Mouse (Mus musculus) intestine, embryonic 14.5 days (tissue): ENCODE results near the gene Gdpd1. TPM values are rescaled to one million over a fixed set of nuclear protein-coding genes. Genes with fewer than 3 reads are reported as not detected.
"Not testable (repeated sequence)": the region's sequence is repeated elsewhere in the genome, so short reads cannot be mapped to it uniquely, and the experiment has no call there.

Source experiments
- ATAC-seq: fragments of 200-750 bp; cut with Nextera tagmentation; replicated peaks from 2 replicates; pipeline ENCODE4 v1.8.0; 2017; ENCODE audit warnings: low read depth, moderate number of reproducible peaks, moderate TSS enrichment, moderate library complexity; ENCODE audit not compliant: low FRiP score, low TSS enrichment
- DNase-seq: peaks from one replicate; pipeline ENCODE4 v3.0.0-alpha.2; 2018; ENCODE audit warnings: low spot score
- H3K27ac ChIP-seq: fragments of 300-500 bp; sonication (generic); 2 replicates; pipeline ENCODE4 v1.5.1; 2014; ENCODE audit warnings: low read depth, mild to moderate bottlenecking, control low read depth
- H3K27me3 ChIP-seq: fragments of 300-500 bp; sonication (generic); replicated peaks from 2 replicates; pipeline ENCODE4 v1.6.1; 2014; ENCODE audit warnings: low read length, control low read depth; ENCODE audit not compliant: control insufficient read depth, insufficient read depth
- H3K36me3 ChIP-seq: fragments of 300-500 bp; sonication (generic); 2 replicates; pipeline ENCODE4 v1.6.1; 2014; ENCODE audit warnings: low read length, control low read depth; ENCODE audit not compliant: control insufficient read depth, insufficient read depth
- H3K4me1 ChIP-seq: fragments of 300-500 bp; sonication (generic); replicated peaks from 2 replicates; pipeline ENCODE4 v1.6.1; 2014; ENCODE audit warnings: low read length, control low read depth, mixed read lengths; ENCODE audit not compliant: control insufficient read depth, insufficient read depth
- H3K4me2 ChIP-seq: fragments of 300-500 bp; sonication (generic); 2 replicates; pipeline ENCODE4 v1.6.1; 2014; ENCODE audit warnings: low read length
- H3K4me3 ChIP-seq: fragments of 300-500 bp; sonication (generic); 2 replicates; pipeline ENCODE4 v1.5.1; 2014; ENCODE audit warnings: low read depth, low read length, control low read depth, mixed read lengths
- H3K9ac ChIP-seq: fragments of 300-500 bp; sonication (generic); 2 replicates; pipeline ENCODE4 v1.6.1; 2014; ENCODE audit warnings: mild to moderate bottlenecking, low read length
- H3K9me3 ChIP-seq: fragments of 300-500 bp; sonication (generic); 2 replicates; pipeline ENCODE4 v1.6.1; 2016; ENCODE audit warnings: low read length, control low read depth; ENCODE audit not compliant: control insufficient read depth
- WGBS: fragments of 180-500 bp; shearing (Covaris S2); extraction: QIAGEN DNeasy Blood & Tissue Kit; methylation state at CpG from one replicate; pipeline ENCODE4 v1.1.7; 2014; 5-methylcytosine and 5-hydroxymethylcytosine counted together
- polyA plus RNA-seq: library from polyadenylated mRNA; unstranded; fragments of >200 nt; fragmentation: Nextera tagmentation; extraction: Ambion mirVana; gene quantifications from 2 replicates; pipeline ENCODE4 v1.2.1, GENCODE M21; 2014

Gdpd1 gene
- polyA plus RNA-seq, 1 experiment from 2014 or later, result 23.0 TPM

GRCm38 (mm10) chr11:87043052-87043451 is 30.8 kb downstream of the Gdpd1 start:
- H3K9ac ChIP-seq, result no peak overlapping the region
- no peaks in the 10 kb centered on the region for H3K9me3 ChIP-seq
- no peak for DNase-seq
- H3K27me3 ChIP-seq, result no peaks in the 10 kb centered on the region
- 82% methylated on average over 3 of the region's 3 CpGs for WGBS
- H3K27ac ChIP-seq, result no peak overlapping the region
- H3K36me3 ChIP-seq, result 0 out of 2 replicates have a peak, but pooled peaks cover 8% of the 10 kb centered on the region
- no peak overlapping the region for H3K4me2 ChIP-seq
- no peak for ATAC-seq
- H3K4me3 ChIP-seq, result no peak overlapping the region
- H3K4me1 ChIP-seq, result no peaks in the 10 kb centered on the region

- Histone ChIP-seq H3K4me2 (no peak overlapping the region), H3K36me3 (0 out of 2 replicates have a peak, but pooled peaks cover 8% of the 10 kb centered on the region), H3K9ac (no peak overlapping the region), H3K4me3 (no peak overlapping the region), H3K27me3 (no peaks in the 10 kb centered on the region), H3K4me1 (no peaks in the 10 kb centered on the region), H3K9me3 (no peaks in the 10 kb centered on the region), H3K27ac (no peak overlapping the region)
- no peak for ATAC-seq
- WGBS, result 66% methylated on average over 9 of the region's 9 CpGs
- DNase-seq, result no peak
Measured at GRCm38 (mm10) chr11:87039307-87039963, 34.4 kb downstream of the Gdpd1 start.

- ATAC-seq (no peak), DNase-seq (no peak)
- Histone ChIP-seq H3K27me3 (no peaks in the 10 kb centered on the region), H3K9ac (no peak overlapping the region), H3K4me1 (no peaks in the 10 kb centered on the region), H3K27ac (no peak overlapping the region), H3K4me3 (no peak overlapping the region), H3K9me3 (no peaks in the 10 kb centered on the region), H3K36me3 (0 out of 2 replicates have a peak, but pooled peaks cover under 1% of the 10 kb centered on the region), H3K4me2 (no peak overlapping the region)
- 66% methylated on average over 4 of the region's 4 CpGs for WGBS
Measured at GRCm38 (mm10) chr11:87036180-87036579, 37.7 kb downstream of the Gdpd1 start.

- no peak overlapping the region for H3K9ac ChIP-seq
- H3K36me3 ChIP-seq, result no peaks in the 10 kb centered on the region
- no peak overlapping the region for H3K4me2 ChIP-seq
- no peak overlapping the region for H3K4me3 ChIP-seq
- H3K9me3 ChIP-seq, result no peaks in the 10 kb centered on the region
- H3K27ac ChIP-seq, result no peak overlapping the region
- 0 out of 2 replicates have a peak, but pooled peaks cover 8% of the 10 kb centered on the region for H3K4me1 ChIP-seq
- DNase-seq (no peak), ATAC-seq (no peak)
- H3K27me3 ChIP-seq, result no peaks in the 10 kb centered on the region
- 83% methylated on average over 3 of the region's 3 CpGs for WGBS
Measured at GRCm38 (mm10) chr11:87028212-87028611, 45.6 kb downstream of the Gdpd1 start.

- WGBS, result 68% methylated on average over 9 of the region's 9 CpGs
- no peak overlapping the region for H3K27ac ChIP-seq
- H3K9ac ChIP-seq, result no peak overlapping the region
- no peak for DNase-seq
- no peaks in the 10 kb centered on the region for H3K27me3 ChIP-seq
- H3K36me3 ChIP-seq, result no peaks in the 10 kb centered on the region
- no peak overlapping the region for H3K4me3 ChIP-seq
- no peak overlapping the region for H3K4me2 ChIP-seq
- ATAC-seq, result no peak
- no peaks in the 10 kb centered on the region for H3K9me3 ChIP-seq
- 0 out of 2 replicates have a peak, but pooled peaks cover 8% of the 10 kb centered on the region for H3K4me1 ChIP-seq
Measured at GRCm38 (mm10) chr11:87026096-87026875, 47.6 kb downstream of the Gdpd1 start.

- DNase-seq, result no peak
- no peaks in the 10 kb centered on the region for H3K27me3 ChIP-seq
- WGBS, result 56% methylated on average over 3 of the region's 3 CpGs
- no peak overlapping the region for H3K4me2 ChIP-seq
- no peak overlapping the region for H3K27ac ChIP-seq
- no peaks in the 10 kb centered on the region for H3K9me3 ChIP-seq
- H3K4me1 ChIP-seq, result 0 out of 2 replicates have a peak, but pooled peaks cover 8% of the 10 kb centered on the region
- no peak for ATAC-seq
- no peak overlapping the region for H3K9ac ChIP-seq
- no peak overlapping the region for H3K4me3 ChIP-seq
- no peaks in the 10 kb centered on the region for H3K36me3 ChIP-seq
Measured at GRCm38 (mm10) chr11:87025351-87025750, 48.5 kb downstream of the Gdpd1 start.

GRCm38 (mm10) chr11:87023240-87023639 is 50.6 kb downstream of the Gdpd1 start:
- ATAC-seq, result 0 out of 2 replicates have a peak, but pooled peaks have one; percentile 43
- not testable (repeated sequence) for H3K4me2 ChIP-seq
- 61% methylated on average over 7 of the region's 8 CpGs for WGBS

GRCm38 (mm10) chr11:87022765-87023164 is 51.1 kb downstream of the Gdpd1 start:
- WGBS, result 71% methylated on average over 4 of the region's 4 CpGs
- Histone ChIP-seq H3K27ac (no peak overlapping the region), H3K36me3 (no peaks in the 10 kb centered on the region), H3K4me2 (no peak overlapping the region), H3K4me3 (no peak overlapping the region), H3K4me1 (0 out of 2 replicates have a peak, but pooled peaks cover 8% of the 10 kb centered on the region), H3K27me3 (no peaks in the 10 kb centered on the region), H3K9ac (no peak overlapping the region), H3K9me3 (no peaks in the 10 kb centered on the region)
- ATAC-seq (no peak), DNase-seq (no peak)

More at GRCm38 (mm10) chr11:87023240-87023639, 50.6 kb downstream of the Gdpd1 start:
- H3K27me3 ChIP-seq, H3K36me3 ChIP-seq, H3K27ac ChIP-seq, H3K9ac ChIP-seq, H3K4me3 ChIP-seq, H3K4me1 ChIP-seq, H3K9me3 ChIP-seq, DNase-seq: not testable (repeated sequence)
